Comparison of ENCODE assay signal across 22 mouse cellular contexts in the genomic region with DNA sequence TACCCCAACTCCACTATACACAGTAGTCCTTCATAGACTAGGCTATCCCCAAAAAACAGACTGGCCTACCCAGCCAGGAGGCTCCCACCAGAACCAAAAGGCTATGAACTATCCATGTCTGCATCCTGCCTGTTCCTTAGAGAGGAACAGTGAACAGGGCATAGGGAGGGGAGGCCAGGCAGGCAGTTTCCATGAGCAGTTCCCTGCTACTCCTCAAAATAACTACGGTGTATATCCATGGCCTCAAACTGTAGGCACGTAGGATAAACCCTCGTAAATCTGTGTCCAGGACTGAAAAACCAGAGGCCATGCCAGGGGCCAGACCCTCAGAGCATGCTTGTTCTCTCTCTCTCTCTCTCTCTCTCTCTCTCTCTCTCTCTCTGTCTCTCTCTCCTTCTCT. TPM values are rescaled to one million over a fixed set of nuclear protein-coding genes. Genes with fewer than 3 reads are reported as not detected.
DNase-seq lines count a peak whose midpoint lies in the region; ATAC-seq and TF ChIP-seq lines count a peak whose summit lies in the region.
"Had no signal": no experiment of that assay in that cellular context is flagged by ENCODE, and none has a peak within 500 bp of the region (broad histone marks: within the 10 kb centered on the region; RNA-seq: fewer than 3 reads in every experiment).

No protein-coding gene starts in this region.

- TF ChIP-seq POLR2A in heart, adult 2 months (IDR thresholded peaks at IDR 0.05; ENCODE audit: insufficient read depth, low read depth, low read length), result no peak
- TF ChIP-seq POLR2A in cortical plate, adult 2 months (IDR thresholded peaks at IDR 0.05; ENCODE audit: extremely low read depth, insufficient read depth, low read length), result no peak

- TF ChIP-seq EP300 in heart, adult 2 months (IDR thresholded peaks at IDR 0.05; ENCODE audit: insufficient read depth, low read depth, low read length), result no peak

- intact Hi-C loops in heart, adult 2 months (cut with DNase I), result no loop called here

- H3K27ac ChIP-seq in heart, adult 2 months, result peak overlapping the region; percentile 61
- H3K27ac ChIP-seq in heart, embryonic 11.5 days (ENCODE audit: low read depth, low read length), result no peak overlapping the region
- peak overlapping the region; percentile 81 for H3K27ac ChIP-seq in kidney, embryonic 15.5 days
- peak overlapping the region; percentile 79 for H3K27ac ChIP-seq in cortical plate, adult 2 months (ENCODE audit: insufficient read depth, low read length)
- H3K27ac ChIP-seq in stomach, embryonic 15.5 days, result peak overlapping the region; percentile 42
- no peak overlapping the region for H3K27ac ChIP-seq in midbrain, embryonic 11.5 days (ENCODE audit: low read depth, low read length)
- H3K27ac ChIP-seq: hindbrain, embryonic 10.5 days; hindbrain, postnatal 0 days; limb, embryonic 13.5 days; liver, embryonic 13.5 days; macrophage; midbrain, embryonic 10.5 days had no signal

- H3K36me3 ChIP-seq in heart, adult 2 months (ENCODE audit: control insufficient read depth, insufficient read depth, low read length), result no peaks in the 10 kb centered on the region
- no peaks in the 10 kb centered on the region for H3K36me3 ChIP-seq in heart, embryonic 11.5 days (ENCODE audit: control insufficient read depth, insufficient read depth, low read length)
- H3K36me3 ChIP-seq in kidney, embryonic 15.5 days, result no peaks in the 10 kb centered on the region
- no peaks in the 10 kb centered on the region for H3K36me3 ChIP-seq in stomach, embryonic 15.5 days
- H3K36me3 ChIP-seq in midbrain, embryonic 11.5 days (ENCODE audit: control insufficient read depth, insufficient read depth, low read length), result no peaks in the 10 kb centered on the region
- H3K36me3 ChIP-seq: heart, embryonic 13.5 days; hindbrain, embryonic 10.5 days; limb, embryonic 13.5 days; liver, embryonic 13.5 days; midbrain, embryonic 10.5 days had no signal

- no peaks in the 10 kb centered on the region; the same call in 1 of the 2 replicates for H3K9me3 ChIP-seq in heart, embryonic 11.5 days (replicated peaks; ENCODE audit: control insufficient read depth, low read length)
- H3K9me3 ChIP-seq in kidney, embryonic 15.5 days (replicated peaks), result 0 out of 2 replicates have a peak, but pooled peaks cover 5% of the 10 kb centered on the region
- no peaks in the 10 kb centered on the region for H3K9me3 ChIP-seq in stomach, embryonic 15.5 days
- no peaks in the 10 kb centered on the region for H3K9me3 ChIP-seq in midbrain, embryonic 11.5 days (ENCODE audit: control insufficient read depth, low read length)
- H3K9me3 ChIP-seq: hindbrain, embryonic 10.5 days; liver, embryonic 13.5 days; midbrain, embryonic 10.5 days had no signal

- no peaks in the 10 kb centered on the region for H3K79me2 ChIP-seq in heart, adult 2 months (replicated peaks; ENCODE audit: control insufficient read depth, insufficient read depth, low read length)

- no peak for ATAC-seq in heart, embryonic 11.5 days (replicated peaks; ENCODE audit: insufficient number of reproducible peaks, low FRiP score, low TSS enrichment)
- ATAC-seq in kidney, embryonic 15.5 days (replicated peaks; ENCODE audit: low FRiP score), result 0 out of 2 replicates have a peak, but pooled peaks have one; percentile 35
- ATAC-seq in stomach, embryonic 15.5 days (ENCODE audit: insufficient read depth, low FRiP score, low read depth), result peak; percentile 38; the same call in 1 of the 2 replicates
- no peak for ATAC-seq in midbrain, embryonic 11.5 days (ENCODE audit: low FRiP score)
- ATAC-seq: forebrain, embryonic 14.5 days; hindbrain, postnatal 0 days had no signal

- peaks cover 9% of the 10 kb centered on the region for H3K4me1 ChIP-seq in heart, adult 2 months (ENCODE audit: control insufficient read depth, insufficient read depth, low read length)
- no peaks in the 10 kb centered on the region; the same call in 1 of the 2 replicates for H3K4me1 ChIP-seq in heart, embryonic 11.5 days (ENCODE audit: control insufficient read depth, insufficient read depth, low read length)
- peaks cover 20% of the 10 kb centered on the region for H3K4me1 ChIP-seq in kidney, embryonic 15.5 days
- peaks cover 8% of the 10 kb centered on the region for H3K4me1 ChIP-seq in cortical plate, adult 2 months (ENCODE audit: control insufficient read depth, insufficient read depth, low read length)
- no peaks in the 10 kb centered on the region for H3K4me1 ChIP-seq in stomach, embryonic 15.5 days
- H3K4me1 ChIP-seq in midbrain, embryonic 11.5 days (ENCODE audit: control insufficient read depth, insufficient read depth, low read length), result no peaks in the 10 kb centered on the region
- H3K4me1 ChIP-seq: hindbrain, embryonic 10.5 days; liver, embryonic 13.5 days; midbrain, embryonic 10.5 days had no signal

- 45% methylated on average over 3 of the region's 3 CpGs for WGBS in heart, adult 2 months
- WGBS in heart, embryonic 11.5 days (ENCODE audit: insufficient replicate concordance), result 49% methylated on average over 3 of the region's 3 CpGs
- 34% methylated on average over 3 of the region's 3 CpGs for WGBS in kidney, embryonic 15.5 days
- WGBS in stomach, embryonic 15.5 days, result 34% methylated on average over 3 of the region's 3 CpGs
- 91% methylated on average over 3 of the region's 3 CpGs for WGBS in midbrain, embryonic 11.5 days

- no peak overlapping the region for H3K4me2 ChIP-seq in heart, embryonic 11.5 days
- no peak overlapping the region for H3K4me2 ChIP-seq in kidney, embryonic 15.5 days
- H3K4me2 ChIP-seq in stomach, embryonic 15.5 days, result no peak overlapping the region
- no peak overlapping the region for H3K4me2 ChIP-seq in midbrain, embryonic 11.5 days
- H3K4me2 ChIP-seq: heart, embryonic 13.5 days; limb, embryonic 13.5 days; liver, embryonic 13.5 days; lung, embryonic 14.5 days had no signal

- no peak overlapping the region for H3K4me3 ChIP-seq in heart, adult 2 months
- H3K4me3 ChIP-seq in heart, embryonic 11.5 days (ENCODE audit: low read depth, low read length), result no peak overlapping the region
- no peak overlapping the region for H3K4me3 ChIP-seq in kidney, embryonic 15.5 days (replicated peaks)
- no peak overlapping the region for H3K4me3 ChIP-seq in cortical plate, adult 2 months (ENCODE audit: insufficient read depth, low read length)
- H3K4me3 ChIP-seq in stomach, embryonic 15.5 days (replicated peaks), result no peak overlapping the region
- no peak overlapping the region for H3K4me3 ChIP-seq in midbrain, embryonic 11.5 days (ENCODE audit: low read depth, low read length)
- H3K4me3 ChIP-seq: heart, embryonic 13.5 days; hindbrain, embryonic 10.5 days; limb, embryonic 13.5 days; liver, embryonic 13.5 days; midbrain, embryonic 10.5 days had no signal

- no peaks in the 10 kb centered on the region for H3K27me3 ChIP-seq in heart, adult 2 months (ENCODE audit: control insufficient read depth, insufficient read depth, low read length)
- no peaks in the 10 kb centered on the region for H3K27me3 ChIP-seq in heart, embryonic 11.5 days (ENCODE audit: control insufficient read depth, insufficient read depth, low read length)
- 0 out of 2 replicates have a peak, but pooled peaks cover 3% of the 10 kb centered on the region for H3K27me3 ChIP-seq in kidney, embryonic 15.5 days
- H3K27me3 ChIP-seq in stomach, embryonic 15.5 days (replicated peaks), result no peaks in the 10 kb centered on the region
- H3K27me3 ChIP-seq in midbrain, embryonic 11.5 days (ENCODE audit: control insufficient read depth, insufficient read depth, low read length), result no peaks in the 10 kb centered on the region
- H3K27me3 ChIP-seq: limb, embryonic 13.5 days had no signal

- TF ChIP-seq CTCF in heart, adult 2 months (IDR thresholded peaks at IDR 0.05), result no peak
- no peak for TF ChIP-seq CTCF in cortical plate, adult 2 months (IDR thresholded peaks at IDR 0.05; ENCODE audit: extremely low read depth, insufficient read depth, low read length)

- no peak overlapping the region for H3K9ac ChIP-seq in heart, adult 2 months (ENCODE audit: low read depth, low read length)
- H3K9ac ChIP-seq in heart, embryonic 11.5 days (ENCODE audit: low read depth, low read length), result no peak overlapping the region
- H3K9ac ChIP-seq in kidney, embryonic 15.5 days, result no peak overlapping the region
- H3K9ac ChIP-seq in stomach, embryonic 15.5 days, result no peak overlapping the region
- H3K9ac ChIP-seq in midbrain, embryonic 11.5 days (ENCODE audit: low read length), result no peak overlapping the region
- H3K9ac ChIP-seq: limb, embryonic 13.5 days; liver, embryonic 13.5 days; lung, embryonic 14.5 days had no signal

- no peak for DNase-seq in heart, adult 2 months
- no peak for DNase-seq in kidney, postnatal 10 days
- DNase-seq in midbrain, embryonic 11.5 days (ENCODE audit: low spot score, missing footprints), result no peak
- DNase-seq: adrenal gland, postnatal 25 days; cerebellum, adult 18-20 months; cerebellum, postnatal 25 days; liver, embryonic 13.5 days; right cerebral cortex, postnatal 4 days; thymus, postnatal 4 days had no signal

RNA-seq across cellular contexts. Expression of a gene that starts 17.9 kb away (rescaled TPM):
- total RNA-seq in heart, adult 2 months (2021), result 1 to 10 TPM; 3.9 to 5.0 TPM
- 4.6 and 4.7 TPM in 2 replicates for polyA plus RNA-seq in heart, adult 2 months (2012; rRNA removed)
- 2.0 and 3.0 TPM in 2 replicates for polyA plus RNA-seq in heart, embryonic 11.5 days (2014; fragmentation: Nextera tagmentation; extraction: Ambion mirVana)
- polyA plus RNA-seq in kidney, embryonic 15.5 days (2015; fragmentation: Nextera tagmentation; extraction: Ambion mirVana), result 1.3 and 1.7 TPM in 2 replicates
- polyA plus RNA-seq in cortical plate, adult 2 months (2012; rRNA removed), result 53.4 and 56.8 TPM in 2 replicates
- polyA plus RNA-seq in stomach, embryonic 15.5 days (2015; fragmentation: Nextera tagmentation; extraction: Ambion mirVana), result 2.5 and 2.6 TPM in 2 replicates
- polyA plus RNA-seq in midbrain, embryonic 11.5 days (2014; fragmentation: Nextera tagmentation; extraction: Ambion mirVana), result 0.18 and 0.46 TPM in 2 replicates
- total RNA-seq: monocyte, adult 5-6 weeks had no signal

Comparison
In these comparisons a context has a peak if more than half of its experiments do, and no peak if none do; other contexts are left out.
1. H3K27ac ChIP-seq: peak in heart, adult 2 months (single experiment), kidney, embryonic 15.5 days (single experiment), cortical plate, adult 2 months (single experiment) and stomach, embryonic 15.5 days (single experiment); none in heart, embryonic 11.5 days (single experiment) and midbrain, embryonic 11.5 days (single experiment).
2. ATAC-seq: peak in kidney, embryonic 15.5 days (single experiment) and stomach, embryonic 15.5 days (single experiment); none in heart, embryonic 11.5 days (single experiment) and midbrain, embryonic 11.5 days (single experiment).